Mouse (Mus musculus): Measurements from ENCODE around the gene Creg2. TPM values are rescaled to one million over a fixed set of nuclear protein-coding genes. Genes with fewer than 3 reads are reported as not detected.

Creg2 gene
- polyA plus RNA-seq, 1 experiment from 2014 or later: 0.34 TPM

Other genes starting within 250 kb of the Creg2 start
- 8.2 and 9.1 TPM in 2 replicates for gene Tbc1d8, start 172.7 kb downstream of the Creg2 start, polyA plus RNA-seq (2014; fragmentation: Nextera tagmentation; extraction: Ambion mirVana)
- 21.7 and 23.4 TPM in 2 replicates for gene Cnot11, start 116.5 kb downstream of the Creg2 start, polyA plus RNA-seq (2014; fragmentation: Nextera tagmentation; extraction: Ambion mirVana)
- 39.8 and 44.7 TPM in 2 replicates for gene Rnf149, start 74.1 kb downstream of the Creg2 start, polyA plus RNA-seq (2014; fragmentation: Nextera tagmentation; extraction: Ambion mirVana)
- 0.26 TPM in 1 of 2 replicates, not detected in the other for gene Rfx8, start 69.5 kb upstream of the Creg2 start, polyA plus RNA-seq (2014; fragmentation: Nextera tagmentation; extraction: Ambion mirVana)
- not detected in 2 replicates for gene Gm3646, start 153.9 kb upstream of the Creg2 start, polyA plus RNA-seq (2014; fragmentation: Nextera tagmentation; extraction: Ambion mirVana)
- 28.3 and 35.4 TPM in 2 replicates for gene Map4k4, start 249.4 kb upstream of the Creg2 start, polyA plus RNA-seq (2014; fragmentation: Nextera tagmentation; extraction: Ambion mirVana)